Mouse (Mus musculus) lung, postnatal 0 days (tissue): Measurements from ENCODE around the gene Usp33. TPM values are rescaled to one million over a fixed set of nuclear protein-coding genes. Genes with fewer than 3 reads are reported as not detected.

ENCODE experiments used
- ATAC-seq: fragments of 200-750 bp; cut with Nextera tagmentation; 2 replicates; pipeline ENCODE4 v1.8.0; 2017; ENCODE audit warnings: moderate library complexity
- DNase-seq: peaks from one replicate; pipeline ENCODE4 v3.0.0-alpha.2; 2016; ENCODE audit warnings: low spot score
- H3K27ac ChIP-seq: fragments of 300-500 bp; sonication (generic); 2 replicates; pipeline ENCODE4 v1.5.1; 2014; ENCODE audit warnings: antibody characterized with exemption, mild to moderate bottlenecking, low read length, mixed read lengths
- H3K27me3 ChIP-seq: fragments of 300-500 bp; sonication (generic); replicated peaks from 2 replicates; pipeline ENCODE4 v1.6.1; 2014; ENCODE audit warnings: low read length, mixed read lengths; ENCODE audit not compliant: insufficient read depth
- H3K36me3 ChIP-seq: fragments of 300-500 bp; sonication (generic); 2 replicates; pipeline ENCODE4 v1.6.1; 2014; ENCODE audit warnings: low read length, mixed read lengths; ENCODE audit not compliant: insufficient read depth
- H3K4me1 ChIP-seq: fragments of 300-500 bp; sonication (generic); 2 replicates; pipeline ENCODE4 v1.6.1; 2014; ENCODE audit warnings: antibody characterized with exemption, low read depth, low read length, mixed read lengths; ENCODE audit not compliant: insufficient read depth
- H3K4me2 ChIP-seq: fragments of 300-500 bp; sonication (generic); replicated peaks from 2 replicates; pipeline ENCODE4 v1.6.1; 2014; ENCODE audit warnings: low read depth, mild to moderate bottlenecking, low read length, moderate library complexity, mixed read lengths
- H3K4me3 ChIP-seq: fragments of 300-500 bp; sonication (generic); 2 replicates; pipeline ENCODE4 v1.5.1; 2014; ENCODE audit warnings: low read depth, low read length
- H3K9ac ChIP-seq: fragments of 300-500 bp; sonication (generic); replicated peaks from 2 replicates; pipeline ENCODE4 v1.6.1; 2014; ENCODE audit warnings: low read depth, mild to moderate bottlenecking
- H3K9me3 ChIP-seq: fragments of 300-500 bp; sonication (generic); 2 replicates; pipeline ENCODE4 v1.6.1; 2016; ENCODE audit warnings: low read length, mixed read lengths
- CTCF ChIP-seq: IDR thresholded peaks from 2 replicates; pipeline ENCODE4 v1.5.1; 2016; ENCODE audit warnings: antibody characterized with exemption, mild to moderate bottlenecking
- EP300 ChIP-seq: IDR thresholded peaks from 2 replicates; pipeline ENCODE4 v1.6.1; 2016; ENCODE audit warnings: antibody characterized with exemption, mild to moderate bottlenecking, control low read depth
- WGBS: fragments of 180-500 bp; shearing (Covaris S2); extraction: QIAGEN DNeasy Blood & Tissue Kit; methylation state at CpG from one replicate; pipeline ENCODE4 v1.1.7; 2014; 5-methylcytosine and 5-hydroxymethylcytosine counted together
- polyA plus RNA-seq: library from polyadenylated mRNA; unstranded; fragments of >200 nt; fragmentation: Nextera tagmentation; extraction: Ambion mirVana; gene quantifications from 2 replicates; pipeline ENCODE4 v1.2.1, GENCODE M21; 2015

The Usp33 gene
- polyA plus RNA-seq, 1 experiment from 2014 or later, result 43.1 TPM

- Histone ChIP-seq H3K4me2 (no peak overlapping the region), H3K27me3 (no peaks in the 10 kb centered on the region), H3K27ac (no peak overlapping the region), H3K9me3 (no peaks in the 10 kb centered on the region), H3K36me3 (no peaks in the 10 kb centered on the region), H3K9ac (no peak overlapping the region), H3K4me3 (no peak overlapping the region), H3K4me1 (no peaks in the 10 kb centered on the region)
- TF ChIP-seq EP300 (no peak), CTCF (no peak)
- DNase-seq, result no peak
- no peak for ATAC-seq
These were observed 89.3 kb downstream of the Usp33 start for GRCm38 (mm10) chr3:152435590-152435989.

DNA sequence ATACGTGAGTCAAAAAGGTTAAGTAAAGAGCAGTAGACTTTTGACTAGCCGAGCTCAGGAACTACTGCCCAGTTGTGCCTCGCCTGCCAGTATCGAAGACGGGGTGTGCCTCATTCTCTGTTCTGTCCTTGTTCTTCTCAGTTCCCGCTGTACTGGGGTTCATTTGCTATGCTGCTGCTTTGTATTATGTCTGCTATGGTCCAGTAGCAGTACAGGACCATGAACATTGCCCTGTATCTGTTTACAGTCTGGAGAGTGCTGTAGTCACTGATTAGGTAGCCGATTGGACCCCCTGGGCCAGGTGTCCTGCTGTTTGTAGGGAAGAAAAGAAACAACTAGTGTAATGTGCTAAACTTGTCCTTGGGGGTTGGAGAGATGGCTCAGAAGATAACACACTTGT is 91.8 kb downstream of the Usp33 start:
- Histone ChIP-seq H3K36me3 (no peaks in the 10 kb centered on the region), H3K9me3 (no peaks in the 10 kb centered on the region), H3K27me3 (no peaks in the 10 kb centered on the region), H3K4me1 (no peaks in the 10 kb centered on the region), H3K4me2 (no peak overlapping the region), H3K27ac (no peak overlapping the region), H3K9ac (no peak overlapping the region), H3K4me3 (no peak overlapping the region)
- WGBS, result 98% methylated on average over 7 of the region's 7 CpGs
- ATAC-seq (no peak), DNase-seq (no peak)
- no peak for TF ChIP-seq CTCF
- TF ChIP-seq EP300, result no peak

- no peak for ATAC-seq
- no peak for DNase-seq
- no peak for TF ChIP-seq CTCF
- no peak for TF ChIP-seq EP300
- Histone ChIP-seq H3K27me3 (no peaks in the 10 kb centered on the region), H3K36me3 (no peaks in the 10 kb centered on the region), H3K4me1 (no peaks in the 10 kb centered on the region), H3K4me3 (no peak overlapping the region), H3K27ac (no peak overlapping the region), H3K9ac (no peak overlapping the region), H3K9me3 (no peaks in the 10 kb centered on the region), H3K4me2 (no peak overlapping the region)
- WGBS, result 91% methylated on average over 4 of the region's 4 CpGs
These were observed 96.5 kb downstream of the Usp33 start for GRCm38 (mm10) chr3:152442795-152443194.

Other genes with a start within 250 kb of the Usp33 start
- gene Gipc2, start 180.2 kb upstream of the Usp33 start, polyA plus RNA-seq, result 86.3 and 107 TPM in 2 replicates
- gene Dnajb4, start 136.2 kb upstream of the Usp33 start, polyA plus RNA-seq, result 54.0 and 58.7 TPM in 2 replicates
- 74.9 and 95.5 TPM in 2 replicates for gene Fubp1, start 136.1 kb upstream of the Usp33 start, polyA plus RNA-seq
- gene Nexn, start 80.1 kb upstream of the Usp33 start, polyA plus RNA-seq, result 39.9 and 47.1 TPM in 2 replicates
- 10.0 and 12.3 TPM in 2 replicates for gene Miga1, start 6.1 kb upstream of the Usp33 start, polyA plus RNA-seq
- 25.5 and 28.3 TPM in 2 replicates for gene Zzz3, start 49.0 kb downstream of the Usp33 start, polyA plus RNA-seq